Mouse (Mus musculus): ENCODE measurements at regions not wholly inside any gene's neighbourhood (a gene's known extent, or its start where the extent isn't known, plus 50 kb on each side); places are given as distances from the start of the nearest gene placed in this dataset.

DNA sequence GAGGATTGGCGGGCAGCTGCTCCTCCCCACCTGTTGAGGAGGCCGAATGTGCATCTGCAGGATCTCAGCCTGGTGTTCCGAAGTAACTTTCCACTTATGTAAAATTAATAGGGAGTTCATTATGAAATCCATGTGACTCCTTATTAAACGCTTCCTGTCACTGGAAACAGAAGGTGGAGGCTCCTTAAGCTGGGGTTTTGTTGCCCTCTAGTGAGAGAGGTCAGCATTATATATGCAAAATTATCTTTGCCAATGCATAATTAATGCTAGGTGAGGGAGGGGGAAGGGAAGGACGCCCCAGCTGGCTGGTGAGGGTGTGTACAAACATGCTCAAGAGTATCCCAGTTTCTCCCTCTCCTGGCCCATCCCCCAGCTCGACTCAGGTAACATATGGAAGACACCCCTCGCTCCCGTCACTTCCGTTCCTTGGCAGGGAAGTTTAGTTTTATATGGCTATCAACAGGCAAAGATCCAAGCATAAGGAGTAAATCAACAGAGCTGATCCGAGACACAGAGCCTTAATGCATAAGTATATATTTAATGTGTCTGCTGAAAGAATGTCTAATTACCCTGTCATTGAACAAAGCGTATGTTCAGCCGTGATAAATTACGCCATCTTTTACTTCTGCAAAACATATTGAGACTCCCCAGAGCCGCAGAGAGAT is 71.2 kb upstream of the Cdh4 start:
- DNase-seq (ENCODE audit: low spot score): no peak

DNA sequence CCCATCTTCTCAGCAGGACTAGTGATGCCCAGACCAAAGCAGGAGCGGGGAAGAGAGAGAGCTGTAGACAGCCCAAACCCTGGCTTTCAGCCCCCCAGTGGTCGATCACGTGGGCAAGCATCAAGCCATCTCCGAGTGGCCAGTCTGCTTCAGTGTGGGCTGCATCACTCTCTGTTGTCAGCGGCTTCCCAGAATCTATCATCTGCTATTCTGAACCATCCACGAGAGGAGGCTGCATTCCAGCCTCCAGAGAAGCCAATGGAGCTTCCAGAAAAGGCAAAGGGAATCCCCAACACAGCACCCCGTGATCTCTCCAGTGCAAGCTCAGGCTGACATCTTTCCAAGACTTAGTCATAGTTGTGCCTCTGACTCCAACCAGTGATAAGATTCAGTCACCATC is 70.7 kb upstream of the Cdh4 start:
- no peak for DNase-seq (ENCODE audit: low spot score)

DNA sequence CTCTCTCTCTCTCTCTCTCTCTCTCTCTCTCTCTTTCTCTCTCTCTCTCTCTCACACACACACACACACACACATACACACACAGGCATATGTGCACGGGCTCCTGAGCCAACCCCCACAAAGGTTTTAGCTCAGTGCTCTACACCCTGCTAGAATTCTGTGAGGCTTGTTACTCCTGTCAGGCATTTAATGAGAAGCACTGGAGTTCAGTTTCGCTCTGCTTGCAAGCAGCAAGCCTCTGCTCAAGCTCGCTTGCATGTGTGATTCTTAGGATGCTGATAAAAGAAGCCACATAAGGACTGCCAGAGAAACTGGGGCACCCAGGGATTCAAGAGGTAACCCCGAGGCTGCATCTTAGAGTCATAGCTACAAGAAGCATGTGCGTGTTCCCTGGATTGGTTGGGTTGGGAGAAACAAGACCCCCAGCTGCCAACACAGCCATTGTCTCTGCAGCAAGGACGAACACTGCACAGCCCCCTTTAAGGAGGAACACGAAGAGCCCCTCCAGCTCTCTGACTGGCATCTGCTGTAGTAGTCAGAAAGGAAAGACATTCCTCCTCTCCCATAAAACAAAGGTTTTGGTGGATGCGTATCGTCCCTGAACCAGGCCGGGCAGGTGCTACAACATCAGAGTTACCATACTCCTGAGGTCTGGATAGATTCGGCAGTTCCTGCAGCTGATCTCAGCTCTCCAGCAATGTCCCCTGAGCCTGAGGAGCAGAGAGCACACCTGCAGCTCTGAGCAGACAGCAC is 62.4 kb upstream of the Cdh4 start:
- DNase-seq (ENCODE audit: low spot score): no peak

DNA sequence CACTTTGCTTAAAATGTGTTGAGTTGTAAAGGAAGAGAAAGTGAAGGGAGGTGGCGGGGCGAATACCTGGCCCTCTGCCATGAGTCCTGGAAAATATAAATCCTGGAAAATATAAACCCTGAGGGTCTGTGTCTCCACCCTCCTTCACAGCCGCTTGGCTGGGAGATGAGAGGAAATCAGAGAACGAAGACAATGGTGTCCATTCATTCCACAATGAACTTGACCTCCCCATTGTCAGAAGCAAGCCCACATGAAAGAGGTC is 61.9 kb upstream of the Cdh4 start:
- no peak for DNase-seq (ENCODE audit: low spot score)

DNA sequence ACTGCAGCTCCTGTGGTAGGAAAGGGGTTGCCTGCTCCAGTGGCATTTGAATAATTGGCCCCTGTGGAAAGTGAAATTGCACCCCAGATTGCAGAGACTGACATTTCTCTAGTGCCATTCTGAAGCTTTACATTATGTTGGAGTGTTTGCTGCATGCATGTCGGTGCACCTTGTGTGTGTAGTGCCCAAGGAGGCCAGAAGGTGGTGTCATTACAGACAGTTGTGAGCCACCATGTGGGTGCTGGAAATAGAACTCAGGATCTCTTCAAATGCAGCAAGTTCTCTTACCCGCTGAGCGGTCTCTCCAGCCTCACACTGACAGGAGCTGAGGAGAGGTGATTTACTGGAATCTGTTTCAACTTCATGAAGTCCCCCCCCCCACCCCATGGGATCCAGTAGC is 60.3 kb upstream of the Cdh4 start:
- no peak for DNase-seq (ENCODE audit: low spot score)

DNA sequence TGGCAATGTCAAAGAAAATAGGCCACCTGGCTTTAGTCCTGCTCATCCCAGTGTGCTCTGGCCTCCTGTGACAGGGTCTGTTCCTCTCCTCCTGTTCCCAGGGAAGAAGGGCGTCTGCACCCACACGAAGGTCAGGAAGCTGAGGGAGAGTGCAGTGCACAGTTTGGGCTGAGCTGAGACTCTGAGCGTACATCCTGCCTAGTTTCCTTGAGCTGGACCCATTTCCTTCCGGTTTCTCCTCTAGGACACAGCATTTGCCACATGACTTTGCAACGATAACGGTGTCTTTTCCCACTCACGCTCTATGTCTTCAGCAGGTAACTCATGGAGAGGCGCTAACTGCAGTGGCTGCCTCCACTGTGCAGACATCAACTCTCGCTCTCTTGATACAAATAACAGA is 59.6 kb upstream of the Cdh4 start:
- DNase-seq (ENCODE audit: low spot score): no peak

DNA sequence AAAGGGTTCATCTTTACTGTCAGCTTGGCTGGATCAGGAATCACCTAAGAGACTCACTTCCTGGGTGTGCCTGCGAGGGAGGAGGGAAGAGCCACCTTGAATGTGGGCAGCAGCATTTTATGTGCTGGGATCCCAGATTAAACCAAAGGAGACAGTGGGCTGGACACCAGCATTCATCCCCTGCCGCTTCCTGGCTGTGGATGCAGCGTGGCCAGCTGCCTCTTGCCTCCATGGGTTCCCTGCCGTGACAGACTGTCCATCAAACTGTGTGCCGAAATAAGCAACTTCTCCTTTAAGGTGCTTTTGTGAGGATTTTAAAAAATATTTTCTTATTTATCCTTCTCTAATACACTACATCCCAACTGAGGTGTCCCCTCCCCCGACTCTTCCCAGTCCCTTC is 55.4 kb upstream of the Cdh4 start:
- DNase-seq (ENCODE audit: low spot score): no peak

DNA sequence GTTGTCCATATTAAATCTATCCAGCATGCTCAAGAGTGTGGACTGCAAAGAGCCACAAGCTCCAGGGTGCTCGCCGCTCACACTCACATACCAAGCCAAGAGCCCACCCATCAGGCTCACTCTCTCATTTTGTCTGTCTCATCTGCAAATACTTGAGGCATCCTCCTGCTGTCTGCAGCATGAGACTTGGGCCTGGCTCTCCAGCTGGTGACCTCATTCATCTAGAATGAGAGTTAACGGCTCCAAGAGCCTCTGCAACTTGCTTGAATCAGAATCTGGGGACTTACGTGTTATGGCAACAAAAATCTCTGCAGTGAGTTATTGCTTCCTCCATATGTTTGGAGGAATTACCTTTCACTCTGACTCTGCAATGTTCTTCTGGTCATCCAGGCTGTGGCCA is 51.7 kb upstream of the Cdh4 start:
- DNase-seq (ENCODE audit: low spot score): no peak

DNA sequence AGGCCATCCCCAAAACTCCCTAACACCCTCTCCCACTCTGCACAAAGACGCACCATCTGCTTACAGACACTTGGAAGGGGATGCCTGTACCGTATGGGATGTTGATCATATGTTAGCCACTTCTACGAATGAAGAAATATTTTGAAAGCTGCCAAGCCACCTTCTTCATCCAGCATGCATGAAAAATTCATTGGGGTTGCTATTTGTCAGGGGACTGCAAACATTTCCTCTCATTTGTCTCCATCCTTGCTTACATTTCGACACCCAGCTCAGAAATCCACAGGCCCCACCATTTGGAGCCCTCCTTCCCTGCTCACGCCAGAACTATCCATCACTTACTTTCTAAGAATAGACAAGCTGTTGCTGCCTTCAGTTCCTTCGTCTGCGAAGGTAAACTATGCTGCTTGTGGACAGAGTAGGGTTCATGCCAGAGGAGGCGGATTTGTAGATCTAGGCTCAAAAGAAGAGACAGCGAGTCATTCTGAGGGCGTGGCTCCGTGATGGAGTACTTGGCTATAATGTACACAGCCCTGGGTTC is 51.2 kb upstream of the Cdh4 start:
- DNase-seq (ENCODE audit: low spot score): peak; percentile 7
